Mouse (Mus musculus): ENCODE data around the gene Krtap3-2. TPM values are rescaled to one million over a fixed set of nuclear protein-coding genes. Genes with fewer than 3 reads are reported as not detected.
A peak's percentile ranks its signal among the peaks of the same experiment; 100 is the strongest.

The Krtap3-2 gene
- polyA plus RNA-seq, 1 experiment from 2014 or later = not detected

DNA sequence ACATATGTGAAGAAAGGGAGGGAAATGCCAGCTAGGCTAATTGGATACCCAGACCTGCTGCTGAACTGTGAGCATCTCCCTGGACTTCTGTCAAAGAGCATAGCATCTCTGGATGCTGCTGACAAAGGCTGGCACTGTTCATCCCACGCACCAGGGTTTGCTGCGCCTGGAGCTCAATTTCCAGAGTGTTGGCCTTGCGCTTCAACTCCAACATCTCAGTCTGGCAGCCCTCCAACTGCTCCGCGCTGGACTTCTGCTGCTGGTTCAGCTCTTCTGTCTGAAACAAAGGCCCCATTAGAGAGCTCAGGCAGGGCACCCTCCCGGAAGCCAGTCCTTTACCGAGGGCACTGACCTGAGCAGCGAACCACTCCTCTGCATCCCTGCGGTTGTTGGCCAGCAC is 16.9 kb downstream of the Krtap3-2 start:
- WGBS = 65% methylated on average over 9 of the region's 9 CpGs
- Histone ChIP-seq H3K36me3 (ENCODE audit: control insufficient read depth, insufficient read depth, low read length) (no peaks in the 10 kb centered on the region), H3K9me3 (ENCODE audit: control insufficient read depth, low read depth, low read length) (no peaks in the 10 kb centered on the region), H3K27ac (ENCODE audit: low read length) (no peak overlapping the region), H3K4me2 (replicated peaks; ENCODE audit: low read depth, low read length) (no peak overlapping the region), H3K9ac (replicated peaks; ENCODE audit: low read depth, low read length) (no peak overlapping the region), H3K4me3 (ENCODE audit: low read depth, low read length) (no peak overlapping the region), H3K4me1 (ENCODE audit: control insufficient read depth, insufficient read depth, low read length) (no peaks in the 10 kb centered on the region), H3K27me3 (ENCODE audit: control insufficient read depth, insufficient read depth, low read length) (no peaks in the 10 kb centered on the region)
- ATAC-seq (ENCODE audit: insufficient number of reproducible peaks, insufficient read depth, low FRiP score, low read depth) = no peak

DNA sequence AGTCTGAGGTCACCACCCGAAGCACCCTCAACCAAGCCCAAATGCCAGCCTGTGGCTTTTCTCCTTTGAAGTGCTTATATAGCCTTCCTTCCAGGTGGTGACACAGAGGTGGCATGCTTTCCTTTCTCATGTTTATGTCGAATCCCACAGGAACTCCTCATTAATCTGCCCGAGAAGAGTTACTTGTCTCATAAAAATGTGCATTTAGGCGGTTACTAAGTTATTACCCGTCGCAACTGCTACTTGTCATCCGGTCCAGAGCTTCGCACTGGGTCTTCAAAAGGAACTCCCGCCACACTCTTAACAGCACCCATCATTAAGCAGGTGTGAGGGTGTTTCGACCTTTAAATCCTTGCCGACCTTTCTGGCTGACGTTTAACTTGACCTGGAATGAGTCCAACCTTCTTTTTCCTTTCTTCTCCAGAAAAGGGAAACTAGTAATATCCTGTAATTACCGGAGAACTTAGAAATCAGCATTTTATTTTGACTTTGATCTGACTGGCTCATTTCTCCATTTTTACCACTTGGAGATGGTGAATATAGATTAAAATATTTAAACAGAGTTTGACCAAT is 35.3 kb downstream of the Krtap3-2 start, which contains the start of gene Krt39:
Gene Krt39, minus strand, starts transcription at position 51 of the 573 bp plus-strand sequence.
- Histone ChIP-seq H3K27me3 (ENCODE audit: control insufficient read depth, insufficient read depth, low read length) (no peaks in the 10 kb centered on the region), H3K9ac (replicated peaks; ENCODE audit: low read depth, low read length) (no peak within 1 kb of the TSS), H3K9me3 (ENCODE audit: control insufficient read depth, low read depth, low read length) (no peaks in the 10 kb centered on the region), H3K27ac (ENCODE audit: low read length) (no peak within 1 kb of the TSS), H3K4me1 (ENCODE audit: control insufficient read depth, insufficient read depth, low read length) (no peaks in the 10 kb centered on the region), H3K4me3 (ENCODE audit: low read depth, low read length) (no peak within 1 kb of the TSS), H3K4me2 (replicated peaks; ENCODE audit: low read depth, low read length) (no peak within 1 kb of the TSS), H3K36me3 (ENCODE audit: control insufficient read depth, insufficient read depth, low read length) (no peaks in the 10 kb centered on the region)
- 72% methylated on average over 13 of the region's 13 CpGs for WGBS
- ATAC-seq (ENCODE audit: insufficient number of reproducible peaks, insufficient read depth, low FRiP score, low read depth) = no peak

- H3K4me2 ChIP-seq (replicated peaks; ENCODE audit: low read depth, low read length) = no peak overlapping the region
- ATAC-seq (ENCODE audit: insufficient number of reproducible peaks, insufficient read depth, low FRiP score, low read depth) = peak; percentile 67; the same call in 1 of the 2 replicates
- H3K9ac ChIP-seq (replicated peaks; ENCODE audit: low read depth, low read length) = no peak overlapping the region
- no peaks in the 10 kb centered on the region for H3K9me3 ChIP-seq (ENCODE audit: control insufficient read depth, low read depth, low read length)
- H3K36me3 ChIP-seq (ENCODE audit: control insufficient read depth, insufficient read depth, low read length) = no peaks in the 10 kb centered on the region
- no peaks in the 10 kb centered on the region for H3K4me1 ChIP-seq (ENCODE audit: control insufficient read depth, insufficient read depth, low read length)
- no peaks in the 10 kb centered on the region for H3K27me3 ChIP-seq (ENCODE audit: control insufficient read depth, insufficient read depth, low read length)
- no peak overlapping the region for H3K4me3 ChIP-seq (ENCODE audit: low read depth, low read length)
- WGBS = 62% methylated on average over 8 of the region's 8 CpGs
- peak overlapping the region; percentile 34; the same call in 1 of the 2 replicates for H3K27ac ChIP-seq (ENCODE audit: low read length)
Observed at GRCm38 (mm10) chr11:99514098-99514497, 42.6 kb downstream of the Krtap3-2 start.

Other genes with a start within 250 kb of the Krtap3-2 start
- not detected in 2 replicates for gene Krt25, start 233.9 kb downstream of the Krtap3-2 start, polyA plus RNA-seq (2014; fragmentation: Nextera tagmentation; extraction: Ambion mirVana)
- not detected in 2 replicates for gene Krt26, start 218.9 kb downstream of the Krtap3-2 start, polyA plus RNA-seq (2014; fragmentation: Nextera tagmentation; extraction: Ambion mirVana)
- gene Krt27, start 205.7 kb downstream of the Krtap3-2 start, polyA plus RNA-seq (2014; fragmentation: Nextera tagmentation; extraction: Ambion mirVana) = not detected in 2 replicates
- 0.21 TPM in 1 of 2 replicates, not detected in the other for gene Krt28, start 181.9 kb downstream of the Krtap3-2 start, polyA plus RNA-seq (2014; fragmentation: Nextera tagmentation; extraction: Ambion mirVana)
- gene Krt10, start 167.5 kb downstream of the Krtap3-2 start, polyA plus RNA-seq (2014; fragmentation: Nextera tagmentation; extraction: Ambion mirVana) = 31.7 and 37.0 TPM in 2 replicates
- not detected in 2 replicates for gene Krt12, start 134.6 kb downstream of the Krtap3-2 start, polyA plus RNA-seq (2014; fragmentation: Nextera tagmentation; extraction: Ambion mirVana)
- 3.0 and 3.9 TPM in 2 replicates for gene Krt20, start 118.7 kb downstream of the Krtap3-2 start, polyA plus RNA-seq (2014; fragmentation: Nextera tagmentation; extraction: Ambion mirVana)
- 18.3 and 21.4 TPM in 2 replicates for gene Krt23, start 63.7 kb downstream of the Krtap3-2 start, polyA plus RNA-seq (2014; fragmentation: Nextera tagmentation; extraction: Ambion mirVana)
- gene Krt39, start 35.5 kb downstream of the Krtap3-2 start, polyA plus RNA-seq (2014; fragmentation: Nextera tagmentation; extraction: Ambion mirVana) = not detected in 2 replicates
- not detected in 2 replicates for gene Krt40, start 13.7 kb downstream of the Krtap3-2 start, polyA plus RNA-seq (2014; fragmentation: Nextera tagmentation; extraction: Ambion mirVana)
- gene Krtap3-3, start 6.0 kb downstream of the Krtap3-2 start, polyA plus RNA-seq (2014; fragmentation: Nextera tagmentation; extraction: Ambion mirVana) = not detected in 2 replicates
- gene Gm11939, start 2.6 kb upstream of the Krtap3-2 start, polyA plus RNA-seq (2014; fragmentation: Nextera tagmentation; extraction: Ambion mirVana) = not detected in 2 replicates
- gene Krtap3-1, start 9.8 kb upstream of the Krtap3-2 start, polyA plus RNA-seq (2014; fragmentation: Nextera tagmentation; extraction: Ambion mirVana) = not detected in 2 replicates
- gene Krtap1-5, start 24.2 kb upstream of the Krtap3-2 start, polyA plus RNA-seq (2014; fragmentation: Nextera tagmentation; extraction: Ambion mirVana) = not detected in 2 replicates
- not detected in 2 replicates for gene Krtap1-4, start 26.8 kb upstream of the Krtap3-2 start, polyA plus RNA-seq (2014; fragmentation: Nextera tagmentation; extraction: Ambion mirVana)
- gene Krtap1-3, start 34.5 kb upstream of the Krtap3-2 start, polyA plus RNA-seq (2014; fragmentation: Nextera tagmentation; extraction: Ambion mirVana) = not detected in 2 replicates
- not detected in 2 replicates for gene Krtap9-3, start 41.3 kb upstream of the Krtap3-2 start, polyA plus RNA-seq (2014; fragmentation: Nextera tagmentation; extraction: Ambion mirVana)
- gene Gm11938, start 46.5 kb upstream of the Krtap3-2 start, polyA plus RNA-seq (2014; fragmentation: Nextera tagmentation; extraction: Ambion mirVana) = not detected in 2 replicates
- gene Gm11937, start 53.3 kb upstream of the Krtap3-2 start, polyA plus RNA-seq (2014; fragmentation: Nextera tagmentation; extraction: Ambion mirVana) = not detected in 2 replicates
- not detected in 2 replicates for gene Krtap2-4, start 58.0 kb upstream of the Krtap3-2 start, polyA plus RNA-seq (2014; fragmentation: Nextera tagmentation; extraction: Ambion mirVana)
- not detected in 2 replicates for gene Gm11562, start 63.6 kb upstream of the Krtap3-2 start, polyA plus RNA-seq (2014; fragmentation: Nextera tagmentation; extraction: Ambion mirVana)
- not detected in 2 replicates for gene Krtap4-1, start 71.4 kb upstream of the Krtap3-2 start, polyA plus RNA-seq (2014; fragmentation: Nextera tagmentation; extraction: Ambion mirVana)
- gene Krtap4-2, start 78.2 kb upstream of the Krtap3-2 start, polyA plus RNA-seq (2014; fragmentation: Nextera tagmentation; extraction: Ambion mirVana) = not detected in 2 replicates
- not detected in 2 replicates for gene Krtap4-7, start 87.2 kb upstream of the Krtap3-2 start, polyA plus RNA-seq (2014; fragmentation: Nextera tagmentation; extraction: Ambion mirVana)
- gene Gm11555, start 93.4 kb upstream of the Krtap3-2 start, polyA plus RNA-seq (2014; fragmentation: Nextera tagmentation; extraction: Ambion mirVana) = not detected in 2 replicates
- not detected in 2 replicates for gene Gm11563, start 102.1 kb upstream of the Krtap3-2 start, polyA plus RNA-seq (2014; fragmentation: Nextera tagmentation; extraction: Ambion mirVana)
- gene Krtap4-6, start 109.1 kb upstream of the Krtap3-2 start, polyA plus RNA-seq (2014; fragmentation: Nextera tagmentation; extraction: Ambion mirVana) = not detected in 2 replicates
- not detected in 2 replicates for gene Gm14190, start 133.9 kb upstream of the Krtap3-2 start, polyA plus RNA-seq (2014; fragmentation: Nextera tagmentation; extraction: Ambion mirVana)
- gene Gm14180, start 177.4 kb upstream of the Krtap3-2 start, polyA plus RNA-seq (2014; fragmentation: Nextera tagmentation; extraction: Ambion mirVana) = not detected in 2 replicates
- not detected in 2 replicates for gene Gm11595, start 216.1 kb upstream of the Krtap3-2 start, polyA plus RNA-seq (2014; fragmentation: Nextera tagmentation; extraction: Ambion mirVana)
- gene Krtap4-8, start 223.9 kb upstream of the Krtap3-2 start, polyA plus RNA-seq (2014; fragmentation: Nextera tagmentation; extraction: Ambion mirVana) = not detected in 2 replicates
- not detected in 2 replicates for gene Krtap4-9, start 228.3 kb upstream of the Krtap3-2 start, polyA plus RNA-seq (2014; fragmentation: Nextera tagmentation; extraction: Ambion mirVana)
- not detected in 2 replicates for gene Gm11596, start 236.6 kb upstream of the Krtap3-2 start, polyA plus RNA-seq (2014; fragmentation: Nextera tagmentation; extraction: Ambion mirVana)
- not detected in 2 replicates for gene Gm11569, start 242.1 kb upstream of the Krtap3-2 start, polyA plus RNA-seq (2014; fragmentation: Nextera tagmentation; extraction: Ambion mirVana)
- not detected in 2 replicates for gene Gm11554, start 247.6 kb upstream of the Krtap3-2 start, polyA plus RNA-seq (2014; fragmentation: Nextera tagmentation; extraction: Ambion mirVana)

Data from stomach, embryonic 14.5 days (tissue).